Mouse (Mus musculus): ENCODE measurements around the gene Pitpnm2. TPM values are rescaled to one million over a fixed set of nuclear protein-coding genes. Genes with fewer than 3 reads are reported as not detected.

Gene Pitpnm2
- total and polyA plus RNA-seq, 3 experiments = 7.0 to 22.2 TPM; not detected in 1

GRCm38 (mm10) chr5:124236180-124236579, 13.4 kb downstream of the Pitpnm2 start:
- Histone ChIP-seq H3K27ac (ENCODE audit: control insufficient read depth, low read depth, low read length) (no peak overlapping the region), H3K4me3 (ENCODE audit: control insufficient read depth in 1 of 2, insufficient read depth in 1 of 2, low read depth in 2 of 2, low read length in 2 of 2) (no peak overlapping the region), H3K27me3 (ENCODE audit: control insufficient read depth in 1 of 2, insufficient read depth in 2 of 2, low read length in 2 of 2) (no peaks in the 10 kb centered on the region), H3K79me2 (ENCODE audit: control insufficient read depth, insufficient read depth, low read length, poor library complexity) (no peaks in the 10 kb centered on the region), H3K9ac (ENCODE audit: control insufficient read depth, low read depth, low read length, poor library complexity, severe bottlenecking) (no peak overlapping the region), H3K4me1 (ENCODE audit: control insufficient read depth in 1 of 2, insufficient read depth in 2 of 2, low read length in 2 of 2) (no peaks in the 10 kb centered on the region), H3K9me3 (replicated peaks; ENCODE audit: insufficient read depth, low read length) (no peaks in the 10 kb centered on the region), H3K36me3 (ENCODE audit: control insufficient read depth in 1 of 2, insufficient read depth in 2 of 2, low read length in 2 of 2) (no peaks in the 10 kb centered on the region; a peak in 1 of 4 replicates)
- no peak for DNase-seq (ENCODE audit: low read depth, low spot score)
- no peak for TF ChIP-seq MEF2A (IDR thresholded peaks at IDR 0.05; ENCODE audit: extremely low read depth, insufficient replicate concordance, low read depth, low read length, poor library complexity, severe bottlenecking)
- no peak for TF ChIP-seq USF1 (IDR thresholded peaks at IDR 0.05; ENCODE audit: low read depth, low read length)
- TF ChIP-seq CHD1 (IDR thresholded peaks at IDR 0.05; ENCODE audit: low read depth, low read length) = no peak
- TF ChIP-seq POLR2AphosphoS2 (IDR thresholded peaks at IDR 0.05; ENCODE audit: low read length) = no peak
- TF ChIP-seq MAX (IDR thresholded peaks at IDR 0.05; ENCODE audit: low read length) = no peak
- TF ChIP-seq NRF1 (IDR thresholded peaks at IDR 0.05; ENCODE audit: insufficient read depth, low read depth, low read length, poor library complexity, severe bottlenecking) = no peak
- no peak for TF ChIP-seq CHD2 (IDR thresholded peaks at IDR 0.05; ENCODE audit: low read length)
- TF ChIP-seq EP300 (IDR thresholded peaks at IDR 0.05; ENCODE audit: low read depth in 1 of 2, low read length in 2 of 2) = no peak
- no peak for TF ChIP-seq GATA1 (IDR thresholded peaks at IDR 0.05; ENCODE audit: low read depth, low read length)

- Histone ChIP-seq H3K9ac (ENCODE audit: control insufficient read depth, low read depth, low read length, poor library complexity, severe bottlenecking) (no peak overlapping the region), H3K79me2 (ENCODE audit: control insufficient read depth, insufficient read depth, low read length, poor library complexity) (no peaks in the 10 kb centered on the region), H3K4me3 (ENCODE audit: control insufficient read depth in 1 of 2, insufficient read depth in 1 of 2, low read depth in 2 of 2, low read length in 2 of 2) (no peak overlapping the region), H3K4me1 (ENCODE audit: control insufficient read depth in 1 of 2, insufficient read depth in 2 of 2, low read length in 2 of 2) (no peaks in the 10 kb centered on the region), H3K27ac (ENCODE audit: control insufficient read depth, low read depth, low read length) (no peak overlapping the region), H3K27me3 (ENCODE audit: control insufficient read depth in 1 of 2, insufficient read depth in 2 of 2, low read length in 2 of 2) (no peaks in the 10 kb centered on the region), H3K9me3 (replicated peaks; ENCODE audit: insufficient read depth, low read length) (no peaks in the 10 kb centered on the region), H3K36me3 (ENCODE audit: control insufficient read depth in 1 of 2, insufficient read depth in 2 of 2, low read length in 2 of 2) (no peaks in the 10 kb centered on the region; a peak in 1 of 4 replicates)
- no peak for TF ChIP-seq GATA1 (IDR thresholded peaks at IDR 0.05; ENCODE audit: low read depth, low read length)
- no peak for TF ChIP-seq CHD2 (IDR thresholded peaks at IDR 0.05; ENCODE audit: low read length)
- no peak for TF ChIP-seq USF2 (IDR thresholded peaks at IDR 0.05; ENCODE audit: borderline replicate concordance in 1 of 2, insufficient read depth in 1 of 2, low read depth in 1 of 2, low read length in 2 of 2)
- no peak for TF ChIP-seq ETS1 (IDR thresholded peaks at IDR 0.05; ENCODE audit: low read depth, low read length)
- TF ChIP-seq MXI1 (IDR thresholded peaks at IDR 0.05; ENCODE audit: low read depth, low read length) = no peak
- TF ChIP-seq ZC3H11A (IDR thresholded peaks at IDR 0.05; ENCODE audit: low read depth, low read length) = no peak
- TF ChIP-seq RCOR1 (IDR thresholded peaks at IDR 0.05; ENCODE audit: low read depth, low read length) = no peak
- TF ChIP-seq E2F4 (IDR thresholded peaks at IDR 0.05; ENCODE audit: borderline replicate concordance, low read depth, low read length) = no peak
- DNase-seq (ENCODE audit: low read depth, low spot score) = no peak
Measured at GRCm38 (mm10) chr5:124234778-124235177, 14.8 kb downstream of the Pitpnm2 start.

Measured in MEL (cell line).